Mouse (Mus musculus): Measurements from ENCODE around the gene Pkp4. TPM values are rescaled to one million over a fixed set of nuclear protein-coding genes. Genes with fewer than 3 reads are reported as not detected.
A peak's percentile ranks its signal among the peaks of the same experiment; 100 is the strongest.

The Pkp4 gene
- polyA plus RNA-seq, 1 experiment from 2014 or later = 16.2 TPM

DNA sequence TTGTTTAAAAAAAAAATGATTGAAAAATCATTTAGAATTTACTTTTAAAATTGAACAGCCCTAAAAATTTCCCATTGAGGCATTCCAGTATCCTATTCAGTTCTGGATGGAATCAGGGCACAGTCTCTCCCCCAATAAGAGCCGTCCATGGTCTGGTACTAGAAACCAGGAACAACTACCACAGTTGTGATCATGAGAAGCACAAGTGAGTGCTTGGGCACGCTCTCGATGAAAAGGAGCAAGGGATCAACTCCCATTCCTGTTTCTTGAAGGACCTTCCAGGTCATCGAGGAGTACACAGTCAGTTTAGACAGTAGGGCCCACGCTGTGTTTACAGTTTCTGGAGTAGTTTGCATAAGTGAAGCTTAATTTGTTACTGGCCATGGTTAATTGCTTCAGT lies 123.6 kb downstream of the Pkp4 start:
- Histone ChIP-seq H3K27ac (ENCODE audit: low read depth, low read length) (no peak overlapping the region), H3K4me2 (ENCODE audit: low read depth) (no peak overlapping the region), H3K9me3 (ENCODE audit: control insufficient read depth, low read length) (no peaks in the 10 kb centered on the region), H3K4me3 (ENCODE audit: low read depth, low read length) (no peak overlapping the region), H3K27me3 (ENCODE audit: control insufficient read depth, insufficient read depth, low read length) (no peaks in the 10 kb centered on the region), H3K9ac (ENCODE audit: low read length) (no peak overlapping the region), H3K36me3 (ENCODE audit: control insufficient read depth, insufficient read depth, low read length) (no peaks in the 10 kb centered on the region), H3K4me1 (ENCODE audit: control insufficient read depth, insufficient read depth, low read length) (no peaks in the 10 kb centered on the region)
- no peak for ATAC-seq (ENCODE audit: insufficient read depth, low FRiP score, low TSS enrichment)
- no peak for DNase-seq (ENCODE audit: low spot score)
- 89% methylated on average over 5 of the region's 5 CpGs for WGBS

DNA sequence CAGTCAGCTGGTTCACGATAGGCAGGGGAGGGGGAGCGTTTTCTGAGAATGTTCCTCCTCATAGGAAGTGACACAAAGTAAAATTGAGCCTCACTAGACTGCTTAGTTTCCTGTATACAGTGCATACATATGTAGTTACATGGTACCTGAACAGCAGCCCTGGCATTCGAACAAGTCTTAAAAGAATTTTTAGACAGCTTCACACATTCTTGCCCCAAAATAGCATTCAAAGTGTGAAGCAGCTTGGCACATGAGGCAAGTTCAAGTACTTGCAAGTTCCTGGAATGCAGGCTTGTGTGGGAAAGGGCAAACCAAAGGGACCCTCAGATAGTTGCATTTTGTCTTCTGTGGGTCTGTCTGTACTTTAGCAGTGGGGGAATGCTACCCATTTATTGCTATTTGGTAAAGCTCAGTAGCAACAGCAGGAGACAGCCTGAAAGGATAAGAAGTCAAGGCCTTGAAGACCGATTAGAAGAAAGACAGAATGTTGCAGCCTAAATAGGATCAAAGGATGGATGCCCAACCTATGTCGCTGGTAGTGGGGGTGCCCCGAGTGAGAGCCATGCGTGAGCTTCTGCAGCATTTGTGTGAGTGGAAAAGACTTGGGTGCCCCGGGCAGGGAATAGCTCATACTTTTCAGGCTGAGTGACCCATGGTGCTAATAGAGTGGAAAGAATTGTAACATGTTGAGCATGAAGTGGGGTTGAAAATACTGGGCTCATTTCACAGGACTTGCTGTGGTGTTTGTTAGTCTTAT lies 124.3 kb downstream of the Pkp4 start:
- H3K9me3 ChIP-seq (ENCODE audit: control insufficient read depth, low read length) = no peaks in the 10 kb centered on the region
- H3K27me3 ChIP-seq (ENCODE audit: control insufficient read depth, insufficient read depth, low read length) = no peaks in the 10 kb centered on the region
- no peak overlapping the region for H3K27ac ChIP-seq (ENCODE audit: low read depth, low read length)
- 87% methylated on average over 8 of the region's 8 CpGs for WGBS
- no peak overlapping the region for H3K4me3 ChIP-seq (ENCODE audit: low read depth, low read length)
- no peak for DNase-seq (ENCODE audit: low spot score)
- no peak for ATAC-seq (ENCODE audit: insufficient read depth, low FRiP score, low TSS enrichment)
- H3K4me2 ChIP-seq (ENCODE audit: low read depth) = no peak overlapping the region
- no peaks in the 10 kb centered on the region for H3K4me1 ChIP-seq (ENCODE audit: control insufficient read depth, insufficient read depth, low read length)
- no peaks in the 10 kb centered on the region for H3K36me3 ChIP-seq (ENCODE audit: control insufficient read depth, insufficient read depth, low read length)
- H3K9ac ChIP-seq (ENCODE audit: low read length) = no peak overlapping the region

DNA sequence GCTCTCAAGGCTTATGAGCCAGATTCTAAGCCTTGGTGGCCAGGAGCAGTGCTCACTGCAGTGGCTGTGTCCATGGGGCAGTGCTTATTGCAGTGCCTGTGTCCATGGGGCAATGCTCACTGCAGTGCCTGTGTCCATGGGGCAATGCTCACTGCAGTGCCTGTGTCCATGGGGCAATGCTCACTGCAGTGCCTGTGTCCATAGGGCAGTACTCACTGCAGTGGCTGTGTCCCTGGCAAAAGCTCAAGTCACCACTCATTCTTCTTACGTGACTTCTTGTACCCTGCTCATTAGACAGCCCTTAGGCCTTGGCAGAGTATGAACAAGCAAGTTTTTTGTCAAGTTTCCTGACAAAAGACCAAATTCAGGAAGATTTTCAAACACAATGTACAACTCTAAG lies 124.9 kb downstream of the Pkp4 start:
- no peaks in the 10 kb centered on the region for H3K9me3 ChIP-seq (ENCODE audit: control insufficient read depth, low read length)
- no peak for DNase-seq (ENCODE audit: low spot score)
- H3K36me3 ChIP-seq (ENCODE audit: control insufficient read depth, insufficient read depth, low read length) = no peaks in the 10 kb centered on the region
- H3K27ac ChIP-seq (ENCODE audit: low read depth, low read length) = no peak overlapping the region
- ATAC-seq (ENCODE audit: insufficient read depth, low FRiP score, low TSS enrichment) = no peak
- 96% methylated on average over 1 of the region's 1 CpGs for WGBS
- no peak overlapping the region for H3K4me3 ChIP-seq (ENCODE audit: low read depth, low read length)
- no peak overlapping the region for H3K9ac ChIP-seq (ENCODE audit: low read length)
- H3K4me2 ChIP-seq (ENCODE audit: low read depth) = no peak overlapping the region
- H3K27me3 ChIP-seq (ENCODE audit: control insufficient read depth, insufficient read depth, low read length) = no peaks in the 10 kb centered on the region
- H3K4me1 ChIP-seq (ENCODE audit: control insufficient read depth, insufficient read depth, low read length) = no peaks in the 10 kb centered on the region

DNA sequence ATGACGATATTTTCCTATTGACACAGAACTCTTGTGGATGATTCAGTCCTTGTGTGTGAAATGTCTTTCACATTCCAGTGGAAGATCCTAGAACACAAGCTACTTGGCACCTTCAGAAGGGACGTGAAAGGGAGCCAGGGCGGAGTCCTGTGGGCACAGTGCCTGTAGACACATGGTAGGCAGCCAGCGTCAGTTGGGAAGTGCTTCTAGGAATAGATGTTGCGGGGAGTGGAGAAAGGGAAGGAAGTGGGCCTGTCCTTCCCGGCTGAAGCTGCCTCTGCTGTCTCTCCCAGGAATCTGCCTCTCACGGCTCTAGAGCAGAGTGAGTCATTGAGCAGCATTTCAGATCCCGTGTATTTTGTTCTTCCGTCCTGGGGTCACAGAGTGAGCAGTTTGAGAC lies 125.6 kb downstream of the Pkp4 start:
- no peak overlapping the region for H3K4me3 ChIP-seq (ENCODE audit: low read depth, low read length)
- DNase-seq (ENCODE audit: low spot score) = no peak
- WGBS = 79% methylated on average over 9 of the region's 9 CpGs
- no peak for ATAC-seq (ENCODE audit: insufficient read depth, low FRiP score, low TSS enrichment)
- H3K4me1 ChIP-seq (ENCODE audit: control insufficient read depth, insufficient read depth, low read length) = no peaks in the 10 kb centered on the region
- no peaks in the 10 kb centered on the region for H3K27me3 ChIP-seq (ENCODE audit: control insufficient read depth, insufficient read depth, low read length)
- no peak overlapping the region for H3K4me2 ChIP-seq (ENCODE audit: low read depth)
- H3K27ac ChIP-seq (ENCODE audit: low read depth, low read length) = no peak overlapping the region
- no peaks in the 10 kb centered on the region for H3K9me3 ChIP-seq (ENCODE audit: control insufficient read depth, low read length)
- H3K36me3 ChIP-seq (ENCODE audit: control insufficient read depth, insufficient read depth, low read length) = no peaks in the 10 kb centered on the region
- H3K9ac ChIP-seq (ENCODE audit: low read length) = no peak overlapping the region

DNA sequence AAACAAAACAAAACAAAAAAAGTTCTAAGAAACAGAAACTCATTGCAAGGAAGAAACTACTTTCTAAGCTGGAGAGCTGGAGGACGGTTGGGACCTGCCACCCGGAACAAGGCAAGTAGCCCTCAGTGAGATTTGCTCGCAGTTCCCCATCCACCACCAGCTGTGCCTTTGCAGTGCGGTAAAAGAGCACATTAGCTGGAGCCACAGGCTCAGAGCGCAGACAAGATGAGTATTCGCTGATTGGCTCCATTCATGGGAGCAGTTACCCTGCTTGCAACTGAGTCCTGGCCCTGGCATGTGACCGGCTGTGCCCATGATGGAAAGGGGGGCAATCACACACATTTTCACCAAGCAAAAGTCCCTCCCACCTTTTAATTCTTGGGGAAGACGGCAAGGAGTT lies 127.0 kb downstream of the Pkp4 start:
- Histone ChIP-seq H3K27ac (ENCODE audit: low read depth, low read length) (no peak overlapping the region), H3K4me3 (ENCODE audit: low read depth, low read length) (no peak overlapping the region), H3K9ac (ENCODE audit: low read length) (no peak overlapping the region), H3K9me3 (ENCODE audit: control insufficient read depth, low read length) (no peaks in the 10 kb centered on the region), H3K4me1 (ENCODE audit: control insufficient read depth, insufficient read depth, low read length) (no peaks in the 10 kb centered on the region), H3K4me2 (ENCODE audit: low read depth) (no peak overlapping the region), H3K27me3 (ENCODE audit: control insufficient read depth, insufficient read depth, low read length) (no peaks in the 10 kb centered on the region), H3K36me3 (ENCODE audit: control insufficient read depth, insufficient read depth, low read length) (no peaks in the 10 kb centered on the region)
- DNase-seq (ENCODE audit: low spot score) (no peak), ATAC-seq (ENCODE audit: insufficient read depth, low FRiP score, low TSS enrichment) (no peak)
- 82% methylated on average over 8 of the region's 8 CpGs for WGBS

DNA sequence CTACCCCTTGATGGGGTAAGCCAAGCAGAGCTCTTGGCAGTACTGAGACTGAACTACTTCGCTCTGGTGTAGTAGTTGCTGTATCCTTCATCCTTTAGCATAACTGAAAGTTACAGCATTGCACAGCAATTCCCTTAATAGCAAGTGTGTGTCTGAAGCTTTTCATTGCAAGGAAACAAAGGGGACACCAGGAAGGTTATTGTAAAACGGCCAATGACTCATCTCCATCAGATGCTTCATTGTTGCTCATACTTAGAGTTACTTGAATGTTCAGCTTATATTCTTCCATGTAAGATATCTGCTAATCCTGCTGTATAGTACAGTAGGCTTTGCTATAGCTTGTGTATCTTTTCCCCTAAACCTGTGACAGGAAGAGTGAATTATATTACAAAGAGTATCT lies 128.8 kb downstream of the Pkp4 start:
- no peak for DNase-seq (ENCODE audit: low spot score)
- WGBS = 83% methylated on average over 2 of the region's 2 CpGs
- H3K4me2 ChIP-seq (ENCODE audit: low read depth) = no peak overlapping the region
- H3K9me3 ChIP-seq (ENCODE audit: control insufficient read depth, low read length) = no peaks in the 10 kb centered on the region
- H3K4me3 ChIP-seq (ENCODE audit: low read depth, low read length) = no peak overlapping the region
- no peak for ATAC-seq (ENCODE audit: insufficient read depth, low FRiP score, low TSS enrichment)
- no peak overlapping the region for H3K9ac ChIP-seq (ENCODE audit: low read length)
- H3K36me3 ChIP-seq (ENCODE audit: control insufficient read depth, insufficient read depth, low read length) = no peaks in the 10 kb centered on the region
- H3K4me1 ChIP-seq (ENCODE audit: control insufficient read depth, insufficient read depth, low read length) = no peaks in the 10 kb centered on the region
- no peaks in the 10 kb centered on the region for H3K27me3 ChIP-seq (ENCODE audit: control insufficient read depth, insufficient read depth, low read length)
- H3K27ac ChIP-seq (ENCODE audit: low read depth, low read length) = no peak overlapping the region

DNA sequence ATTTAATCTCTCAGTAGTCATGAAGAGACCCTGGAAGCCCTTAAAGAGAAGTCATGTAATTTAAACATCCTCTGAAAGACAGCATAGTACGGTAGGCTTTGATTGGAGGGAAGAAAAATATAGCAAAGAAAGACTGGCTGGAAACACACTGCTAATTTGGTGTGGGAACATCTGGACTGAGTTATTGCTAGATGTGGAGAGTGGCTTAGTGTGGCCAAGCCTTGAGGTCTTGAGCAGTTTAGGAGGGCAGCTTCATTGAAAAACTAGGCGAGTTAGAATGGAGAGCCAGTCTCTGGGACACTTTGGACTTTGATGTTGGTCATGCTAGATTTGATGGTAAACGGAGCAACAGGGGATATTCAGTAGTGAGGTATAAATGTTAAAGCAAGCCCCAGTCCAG lies 129.7 kb downstream of the Pkp4 start:
- ATAC-seq (ENCODE audit: insufficient read depth, low FRiP score, low TSS enrichment) = no peak
- no peaks in the 10 kb centered on the region for H3K9me3 ChIP-seq (ENCODE audit: control insufficient read depth, low read length)
- H3K4me2 ChIP-seq (ENCODE audit: low read depth) = no peak overlapping the region
- WGBS = 66% methylated on average over 3 of the region's 3 CpGs
- no peak overlapping the region for H3K9ac ChIP-seq (ENCODE audit: low read length)
- no peaks in the 10 kb centered on the region for H3K4me1 ChIP-seq (ENCODE audit: control insufficient read depth, insufficient read depth, low read length)
- DNase-seq (ENCODE audit: low spot score) = no peak
- no peaks in the 10 kb centered on the region for H3K36me3 ChIP-seq (ENCODE audit: control insufficient read depth, insufficient read depth, low read length)
- no peaks in the 10 kb centered on the region for H3K27me3 ChIP-seq (ENCODE audit: control insufficient read depth, insufficient read depth, low read length)
- no peak overlapping the region for H3K27ac ChIP-seq (ENCODE audit: low read depth, low read length)
- no peak overlapping the region for H3K4me3 ChIP-seq (ENCODE audit: low read depth, low read length)

DNA sequence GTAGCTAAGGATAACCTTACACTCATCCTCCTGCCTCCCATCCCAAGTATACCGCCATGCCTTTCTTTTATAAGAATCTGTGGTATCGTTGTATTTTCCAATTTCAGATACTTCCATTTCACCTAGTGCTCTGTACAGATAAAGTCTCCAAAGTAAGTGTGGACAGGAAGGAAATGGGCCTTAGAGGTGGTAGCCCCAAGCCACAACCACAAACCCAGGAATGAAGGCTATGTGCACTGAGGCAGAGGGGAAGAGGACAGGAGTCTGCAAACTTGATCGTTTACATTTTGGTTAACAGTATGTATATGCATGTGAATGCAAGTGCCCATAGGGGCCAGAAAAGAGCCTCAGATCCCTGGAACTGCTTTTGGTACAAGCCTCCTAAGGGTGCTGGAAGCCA lies 139.2 kb downstream of the Pkp4 start:
- DNase-seq (ENCODE audit: low spot score) (no peak), ATAC-seq (ENCODE audit: insufficient read depth, low FRiP score, low TSS enrichment) (no peak)
- Histone ChIP-seq H3K4me1 (ENCODE audit: control insufficient read depth, insufficient read depth, low read length) (no peaks in the 10 kb centered on the region), H3K9ac (ENCODE audit: low read length) (no peak overlapping the region), H3K36me3 (ENCODE audit: control insufficient read depth, insufficient read depth, low read length) (no peaks in the 10 kb centered on the region), H3K27me3 (ENCODE audit: control insufficient read depth, insufficient read depth, low read length) (no peaks in the 10 kb centered on the region), H3K4me2 (ENCODE audit: low read depth) (no peak overlapping the region), H3K9me3 (ENCODE audit: control insufficient read depth, low read length) (no peaks in the 10 kb centered on the region), H3K4me3 (ENCODE audit: low read depth, low read length) (no peak overlapping the region), H3K27ac (ENCODE audit: low read depth, low read length) (no peak overlapping the region)
- WGBS = 90% methylated on average over 3 of the region's 3 CpGs

DNA sequence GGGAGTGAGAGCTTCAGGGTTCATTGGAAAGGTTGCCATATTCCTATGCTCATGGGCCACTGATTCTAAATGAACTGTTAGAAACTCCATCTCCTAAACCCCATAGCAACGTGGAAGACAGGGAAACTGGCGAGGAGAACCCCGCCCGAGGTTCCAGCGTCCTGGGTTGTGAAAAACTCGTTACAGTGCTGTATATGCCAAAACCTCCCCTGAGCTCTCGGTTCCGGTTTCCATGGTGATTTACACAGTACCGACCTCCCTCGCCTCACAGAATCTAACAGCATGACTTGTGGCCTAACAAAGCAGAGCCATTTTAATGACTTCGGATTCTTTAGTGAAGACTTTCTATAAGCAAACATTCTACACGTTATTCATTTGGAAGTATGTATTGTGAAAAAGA lies 141.0 kb downstream of the Pkp4 start:
- Histone ChIP-seq H3K4me2 (ENCODE audit: low read depth) (no peak overlapping the region), H3K9me3 (ENCODE audit: control insufficient read depth, low read length) (no peaks in the 10 kb centered on the region), H3K36me3 (ENCODE audit: control insufficient read depth, insufficient read depth, low read length) (peaks cover 1% of the 10 kb centered on the region; the same call in 1 of the 2 replicates), H3K27ac (ENCODE audit: low read depth, low read length) (no peak overlapping the region), H3K4me3 (ENCODE audit: low read depth, low read length) (no peak overlapping the region), H3K27me3 (ENCODE audit: control insufficient read depth, insufficient read depth, low read length) (no peaks in the 10 kb centered on the region), H3K9ac (ENCODE audit: low read length) (no peak overlapping the region), H3K4me1 (ENCODE audit: control insufficient read depth, insufficient read depth, low read length) (no peaks in the 10 kb centered on the region)
- 37% methylated on average over 12 of the region's 12 CpGs for WGBS
- ATAC-seq (ENCODE audit: insufficient read depth, low FRiP score, low TSS enrichment) = peak; percentile 73; the same call in 1 of the 2 replicates
- peak; percentile 61 for DNase-seq (ENCODE audit: low spot score)

All from neural tube, embryonic 11.5 days (tissue).